Mouse (Mus musculus) lung, postnatal 0 days (tissue): ENCODE results near the gene Lmf1. TPM values are rescaled to one million over a fixed set of nuclear protein-coding genes. Genes with fewer than 3 reads are reported as not detected.
A peak's percentile ranks its signal among the peaks of the same experiment; 100 is the strongest.

Source experiments
- ATAC-seq: fragments of 200-750 bp; cut with Nextera tagmentation; 2 replicates; pipeline ENCODE4 v1.8.0; 2017; ENCODE audit warnings: moderate library complexity
- DNase-seq: peaks from one replicate; pipeline ENCODE4 v3.0.0-alpha.2; 2016; ENCODE audit warnings: low spot score
- H3K27ac ChIP-seq: fragments of 300-500 bp; sonication (generic); 2 replicates; pipeline ENCODE4 v1.5.1; 2014; ENCODE audit warnings: antibody characterized with exemption, mild to moderate bottlenecking, low read length, mixed read lengths
- H3K27me3 ChIP-seq: fragments of 300-500 bp; sonication (generic); replicated peaks from 2 replicates; pipeline ENCODE4 v1.6.1; 2014; ENCODE audit warnings: low read length, mixed read lengths; ENCODE audit not compliant: insufficient read depth
- H3K36me3 ChIP-seq: fragments of 300-500 bp; sonication (generic); 2 replicates; pipeline ENCODE4 v1.6.1; 2014; ENCODE audit warnings: low read length, mixed read lengths; ENCODE audit not compliant: insufficient read depth
- H3K4me1 ChIP-seq: fragments of 300-500 bp; sonication (generic); 2 replicates; pipeline ENCODE4 v1.6.1; 2014; ENCODE audit warnings: antibody characterized with exemption, low read depth, low read length, mixed read lengths; ENCODE audit not compliant: insufficient read depth
- H3K4me2 ChIP-seq: fragments of 300-500 bp; sonication (generic); replicated peaks from 2 replicates; pipeline ENCODE4 v1.6.1; 2014; ENCODE audit warnings: low read depth, mild to moderate bottlenecking, low read length, moderate library complexity, mixed read lengths
- H3K4me3 ChIP-seq: fragments of 300-500 bp; sonication (generic); 2 replicates; pipeline ENCODE4 v1.5.1; 2014; ENCODE audit warnings: low read depth, low read length
- H3K9ac ChIP-seq: fragments of 300-500 bp; sonication (generic); replicated peaks from 2 replicates; pipeline ENCODE4 v1.6.1; 2014; ENCODE audit warnings: low read depth, mild to moderate bottlenecking
- H3K9me3 ChIP-seq: fragments of 300-500 bp; sonication (generic); 2 replicates; pipeline ENCODE4 v1.6.1; 2016; ENCODE audit warnings: low read length, mixed read lengths
- CTCF ChIP-seq: IDR thresholded peaks from 2 replicates; pipeline ENCODE4 v1.5.1; 2016; ENCODE audit warnings: antibody characterized with exemption, mild to moderate bottlenecking
- EP300 ChIP-seq: IDR thresholded peaks from 2 replicates; pipeline ENCODE4 v1.6.1; 2016; ENCODE audit warnings: antibody characterized with exemption, mild to moderate bottlenecking, control low read depth
- whole genome bisulfite sequencing: fragments of 180-500 bp; shearing (Covaris S2); extraction: QIAGEN DNeasy Blood & Tissue Kit; methylation state at CpG from one replicate; pipeline ENCODE4 v1.1.7; 2014; 5-methylcytosine and 5-hydroxymethylcytosine counted together
- polyA plus RNA-seq: library from polyadenylated mRNA; unstranded; fragments of >200 nt; fragmentation: Nextera tagmentation; extraction: Ambion mirVana; gene quantifications from 2 replicates; pipeline ENCODE4 v1.2.1, GENCODE M21; 2015

The Lmf1 gene
- polyA plus RNA-seq, 1 experiment from 2014 or later = 16.6 TPM

DNA sequence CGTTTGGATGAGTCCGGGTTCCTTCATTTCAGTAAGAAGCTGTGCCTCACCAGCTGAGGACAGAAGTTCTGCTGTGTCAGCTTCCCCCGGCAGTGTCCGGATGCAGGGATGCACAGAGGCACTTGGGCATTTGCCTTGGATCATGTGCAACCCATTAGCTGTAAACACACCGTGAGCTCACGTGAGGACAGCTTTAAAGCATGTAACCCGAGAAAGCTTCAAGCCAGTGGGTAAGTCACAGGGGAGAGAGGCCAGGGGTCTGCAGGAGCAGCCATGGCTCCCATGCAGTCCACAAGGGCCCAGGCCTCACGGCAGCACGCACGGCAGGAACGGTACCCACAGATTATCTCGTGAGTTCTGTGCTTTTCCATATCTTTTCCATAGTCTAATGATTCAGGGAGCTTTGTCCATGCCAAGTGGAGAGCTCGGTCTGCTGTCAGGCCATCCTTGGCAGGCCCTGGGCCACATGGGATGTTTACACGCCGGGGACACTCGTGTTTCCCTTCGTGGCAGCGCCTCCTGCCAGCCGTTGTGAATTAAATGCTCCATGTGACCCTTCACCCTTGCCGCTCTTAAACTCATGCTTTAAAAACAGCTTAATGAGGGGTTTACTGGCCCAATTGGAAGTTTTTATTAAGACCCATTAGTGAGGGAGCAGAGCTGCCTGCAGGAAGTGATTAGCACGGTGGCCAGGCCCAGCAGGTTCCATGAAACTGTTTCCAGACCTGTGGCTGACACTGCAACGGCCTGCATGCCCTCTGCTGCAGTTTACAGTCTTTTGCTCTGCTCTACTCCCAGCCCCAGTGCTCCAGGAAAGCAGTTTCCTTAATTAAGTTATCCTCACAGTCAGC, 14.8 kb downstream of the Lmf1 start:
- ATAC-seq = no peak
- Histone ChIP-seq H3K9me3 (no peaks in the 10 kb centered on the region), H3K9ac (no peak overlapping the region), H3K4me1 (no peaks in the 10 kb centered on the region), H3K4me3 (no peak overlapping the region), H3K27ac (no peak overlapping the region), H3K4me2 (no peak overlapping the region), H3K36me3 (no peaks in the 10 kb centered on the region; the same call in none of the 2 replicates), H3K27me3 (no peaks in the 10 kb centered on the region)
- DNase-seq = no peak
- TF ChIP-seq CTCF (no peak), EP300 (no peak)
- WGBS = 66% methylated on average over 22 of the region's 22 CpGs

- H3K4me3 ChIP-seq = no peak overlapping the region
- no peaks in the 10 kb centered on the region; the same call in 1 of the 2 replicates for H3K36me3 ChIP-seq
- TF ChIP-seq EP300 (no peak), CTCF (peak; percentile 35)
- DNase-seq (no peak), ATAC-seq (no peak)
- no peaks in the 10 kb centered on the region for H3K27me3 ChIP-seq
- WGBS = 74% methylated on average over 5 of the region's 5 CpGs
- no peak overlapping the region for H3K4me2 ChIP-seq
- H3K4me1 ChIP-seq = no peaks in the 10 kb centered on the region
- H3K9ac ChIP-seq = no peak overlapping the region
- H3K27ac ChIP-seq = no peak overlapping the region
- H3K9me3 ChIP-seq = no peaks in the 10 kb centered on the region
Observed at GRCm38 (mm10) chr17:25595495-25595894, 16.6 kb downstream of the Lmf1 start.

DNA sequence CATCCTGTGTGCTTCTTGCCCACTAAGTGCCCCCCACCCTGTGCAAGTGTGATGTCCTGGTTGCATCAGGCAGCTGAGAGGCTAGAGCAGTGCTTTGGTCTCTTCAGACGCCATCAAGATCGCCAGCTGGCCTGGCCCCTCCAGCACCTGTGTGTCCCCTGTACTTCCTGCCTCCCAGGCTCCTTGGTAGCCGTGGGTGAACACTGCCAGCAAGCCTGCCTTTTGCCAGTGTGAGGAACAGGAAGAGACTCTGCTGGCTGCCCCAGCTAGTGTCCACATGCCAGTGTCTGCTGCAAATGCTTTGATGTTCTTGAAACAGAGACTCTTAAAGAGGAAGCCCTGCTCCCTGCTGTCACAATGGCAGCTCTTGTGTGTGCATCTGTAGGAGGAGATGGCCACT, 18.7 kb downstream of the Lmf1 start:
- Histone ChIP-seq H3K4me3 (no peak overlapping the region), H3K9ac (no peak overlapping the region), H3K27ac (no peak overlapping the region), H3K4me1 (no peaks in the 10 kb centered on the region), H3K27me3 (no peaks in the 10 kb centered on the region), H3K9me3 (no peaks in the 10 kb centered on the region), H3K4me2 (no peak overlapping the region), H3K36me3 (no peaks in the 10 kb centered on the region)
- DNase-seq = no peak
- 60% methylated on average over 3 of the region's 3 CpGs for WGBS
- TF ChIP-seq CTCF = no peak
- TF ChIP-seq EP300 = no peak
- ATAC-seq = no peak

GRCm38 (mm10) chr17:25602366-25602765, 23.5 kb downstream of the Lmf1 start:
- DNase-seq (no peak), ATAC-seq (no peak)
- Histone ChIP-seq H3K27me3 (no peaks in the 10 kb centered on the region), H3K27ac (no peak overlapping the region), H3K4me3 (no peak overlapping the region), H3K36me3 (no peaks in the 10 kb centered on the region), H3K9me3 (no peaks in the 10 kb centered on the region), H3K9ac (no peak overlapping the region), H3K4me2 (no peak overlapping the region), H3K4me1 (no peaks in the 10 kb centered on the region)
- 62% methylated on average over 8 of the region's 8 CpGs for WGBS
- TF ChIP-seq CTCF (no peak), EP300 (no peak)

DNA sequence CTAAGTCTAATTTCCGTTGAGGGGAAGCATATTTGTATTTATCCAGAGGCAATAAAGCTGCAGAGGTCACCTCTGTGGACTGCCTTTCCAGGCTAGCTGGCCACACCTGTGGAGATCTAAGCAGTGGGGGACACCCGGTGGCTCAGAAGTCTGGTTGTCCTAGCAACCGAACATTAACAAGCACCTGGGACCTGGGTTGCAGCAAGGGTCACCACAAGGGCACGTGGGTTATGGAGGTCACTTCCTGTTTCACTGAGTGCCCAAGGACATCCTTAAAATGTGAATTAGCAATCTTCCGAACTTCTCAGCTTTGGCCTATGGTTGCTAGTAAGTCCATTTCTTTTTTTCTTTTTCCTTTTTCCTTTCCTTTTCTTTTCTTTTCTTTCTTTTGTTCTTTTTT, 25.3 kb downstream of the Lmf1 start:
- H3K9me3 ChIP-seq = no peaks in the 10 kb centered on the region
- H3K27ac ChIP-seq = no peak overlapping the region
- TF ChIP-seq EP300 (no peak), CTCF (no peak)
- H3K4me1 ChIP-seq = no peaks in the 10 kb centered on the region
- ATAC-seq (no peak), DNase-seq (no peak)
- H3K4me2 ChIP-seq = no peak overlapping the region
- H3K27me3 ChIP-seq = no peaks in the 10 kb centered on the region
- H3K9ac ChIP-seq = no peak overlapping the region
- H3K36me3 ChIP-seq = no peaks in the 10 kb centered on the region
- no peak overlapping the region for H3K4me3 ChIP-seq
- WGBS = 35% methylated on average over 5 of the region's 5 CpGs

DNA sequence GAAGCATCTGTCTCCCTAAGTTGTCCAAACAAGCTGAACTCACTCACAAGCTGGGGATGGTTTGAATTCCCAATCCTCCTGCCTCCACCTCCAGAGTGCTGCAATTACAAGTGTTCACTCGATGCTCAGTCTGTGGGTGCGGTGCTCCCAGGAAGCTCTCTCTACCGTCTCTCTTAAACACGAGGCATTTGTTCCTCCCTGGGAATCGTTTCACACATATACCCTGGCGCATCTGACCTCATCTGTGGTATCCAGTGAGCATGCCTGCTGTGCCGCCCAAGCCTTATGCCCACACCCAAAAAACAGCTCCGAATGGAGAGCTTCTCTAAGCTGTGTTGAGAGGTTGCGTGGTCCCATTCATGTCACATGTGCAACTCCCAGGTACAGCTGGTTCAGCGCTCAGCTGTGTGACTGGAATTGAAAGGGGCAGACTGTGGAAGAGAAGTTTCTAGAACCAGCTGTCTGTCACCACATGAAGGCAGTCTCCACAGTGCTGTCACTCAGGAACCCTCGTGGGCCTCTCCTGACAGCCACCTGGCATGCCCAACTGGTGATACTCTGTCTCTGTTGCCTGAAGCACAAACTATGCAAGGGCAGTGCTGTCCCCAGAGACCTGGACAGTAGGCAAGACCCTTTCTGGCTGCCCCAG, 29.4 kb downstream of the Lmf1 start:
- no peak for ATAC-seq
- no peak for DNase-seq
- no peak overlapping the region for H3K27ac ChIP-seq
- H3K4me1 ChIP-seq = no peaks in the 10 kb centered on the region
- H3K4me2 ChIP-seq = no peak overlapping the region
- no peak overlapping the region for H3K9ac ChIP-seq
- 83% methylated on average over 11 of the region's 11 CpGs for WGBS
- H3K27me3 ChIP-seq = no peaks in the 10 kb centered on the region
- no peaks in the 10 kb centered on the region for H3K9me3 ChIP-seq
- TF ChIP-seq EP300 (no peak), CTCF (no peak)
- H3K4me3 ChIP-seq = no peak overlapping the region
- no peaks in the 10 kb centered on the region for H3K36me3 ChIP-seq
